Mouse (Mus musculus): ENCODE measurements at regions not wholly inside any gene's neighbourhood (a gene's known extent, or its start where the extent isn't known, plus 50 kb on each side); places are given as distances from the start of the nearest gene placed in this dataset.

DNA sequence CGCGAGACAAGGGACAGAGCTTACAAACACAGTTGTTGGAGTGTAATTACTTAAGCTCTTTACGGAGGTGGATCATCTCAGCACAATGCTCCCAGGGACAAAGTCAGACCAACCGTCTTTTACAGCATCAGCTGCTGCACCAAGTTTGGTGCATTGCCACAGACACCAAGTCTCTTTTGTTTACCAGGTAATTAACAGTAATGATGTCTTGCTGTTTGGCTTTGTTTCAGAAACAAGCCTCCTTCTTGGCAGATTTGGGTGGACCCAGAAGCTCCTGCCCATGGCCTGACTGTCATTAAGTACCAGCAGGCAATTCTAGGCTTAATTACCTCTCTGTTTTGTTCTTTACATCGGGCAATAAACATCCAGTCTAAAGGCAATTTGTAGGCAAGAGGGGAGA is 572.0 kb upstream of the Itga1 start:
- DNase-seq (ENCODE audit: low spot score), result no peak

DNA sequence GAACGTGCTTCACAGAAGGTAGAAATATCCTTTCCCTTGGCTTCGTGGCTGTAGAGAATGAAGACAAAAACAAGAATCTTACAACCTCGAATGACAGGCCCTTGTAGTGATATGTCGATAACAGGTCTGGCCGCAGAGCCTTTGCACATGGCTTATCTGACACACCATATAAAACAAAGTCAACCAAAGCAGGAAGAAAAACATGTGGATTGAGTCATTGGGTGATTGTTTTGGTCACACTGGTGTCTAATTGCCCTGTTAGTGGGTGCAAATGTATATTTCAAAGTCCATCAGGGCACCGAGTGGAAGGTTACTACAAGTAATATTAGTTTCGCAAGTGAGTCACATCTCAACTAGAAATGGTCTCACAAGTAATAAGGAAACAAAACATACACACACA is 569.9 kb upstream of the Itga1 start:
- DNase-seq (ENCODE audit: low spot score), result no peak

DNA sequence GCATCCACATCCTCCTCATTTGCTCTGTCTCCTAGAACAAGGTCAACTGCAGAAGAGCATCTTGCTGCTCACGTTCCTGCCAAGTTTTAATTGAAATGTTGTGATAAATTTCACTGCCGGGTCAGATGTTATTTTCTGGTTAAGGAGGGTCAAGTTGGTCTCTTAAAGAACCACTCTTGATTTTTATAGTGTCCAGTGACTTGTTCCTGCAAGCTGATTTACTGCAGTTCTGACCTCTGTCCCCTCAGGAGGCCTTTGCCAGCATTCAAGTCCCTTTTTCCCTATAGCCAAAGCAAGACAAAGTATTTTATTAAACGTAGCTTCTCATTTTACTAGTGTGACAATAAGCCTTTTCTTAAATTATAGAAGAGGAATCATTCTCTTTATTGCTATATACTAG is 567.8 kb upstream of the Itga1 start:
- no peak for DNase-seq (ENCODE audit: low spot score)

DNA sequence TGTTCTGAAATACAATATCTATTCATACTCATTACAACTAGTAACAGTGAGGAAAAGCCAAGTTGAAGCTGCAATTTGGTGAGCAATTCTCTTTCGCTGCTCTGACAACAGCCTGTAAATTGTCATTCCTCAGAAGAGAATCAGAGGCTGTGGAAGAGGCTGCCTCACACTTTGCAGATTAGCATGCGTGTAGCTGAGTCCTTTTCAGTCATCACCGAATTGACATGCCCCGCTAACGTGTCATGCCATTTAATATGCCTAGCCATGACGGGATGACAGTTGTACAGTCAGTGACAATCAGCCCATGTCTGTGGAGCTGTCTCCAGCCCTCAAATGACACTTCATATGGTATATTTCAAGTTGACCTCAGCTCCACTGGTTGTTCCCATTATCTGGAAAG is 553.4 kb upstream of the Itga1 start:
- DNase-seq (ENCODE audit: low spot score), result no peak

DNA sequence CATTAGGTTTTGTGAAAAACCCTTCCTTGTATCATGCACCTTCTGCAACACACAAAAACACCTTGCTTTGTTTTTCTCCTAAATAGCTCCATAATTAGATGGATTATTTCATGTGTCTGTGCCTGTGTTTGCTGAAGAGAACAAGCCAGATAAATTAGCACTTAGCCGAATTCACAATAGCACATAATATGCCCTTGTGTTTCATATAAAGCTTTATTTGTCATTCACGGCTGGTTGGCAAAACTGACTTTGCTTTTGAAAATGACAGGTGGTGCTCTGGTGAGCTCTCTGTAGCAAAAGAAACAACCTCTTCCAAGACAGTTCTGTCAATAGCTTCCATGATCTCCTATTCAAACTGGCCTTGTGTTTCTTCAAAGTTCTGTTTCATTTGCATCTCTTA is 551.2 kb upstream of the Itga1 start:
- DNase-seq (ENCODE audit: low spot score), result no peak

DNA sequence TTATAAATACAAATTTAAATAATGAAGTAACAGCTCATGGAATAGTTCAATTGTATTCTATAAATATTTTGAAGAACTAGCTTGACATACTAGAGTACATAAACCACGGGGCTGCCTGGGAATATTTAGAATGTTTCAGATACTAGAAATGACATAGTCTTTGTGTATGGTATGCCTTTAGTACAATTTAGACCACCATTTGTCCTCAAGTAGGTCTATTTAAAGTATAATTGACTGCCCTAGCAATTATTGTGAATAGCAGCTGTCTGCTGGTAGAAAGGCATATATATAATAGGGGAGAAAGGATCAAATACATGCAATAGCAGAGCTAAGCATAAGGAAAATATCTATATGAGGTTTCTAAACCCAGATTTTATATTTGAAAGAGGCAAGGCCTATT is 550.6 kb upstream of the Itga1 start:
- DNase-seq (ENCODE audit: low spot score), result no peak

DNA sequence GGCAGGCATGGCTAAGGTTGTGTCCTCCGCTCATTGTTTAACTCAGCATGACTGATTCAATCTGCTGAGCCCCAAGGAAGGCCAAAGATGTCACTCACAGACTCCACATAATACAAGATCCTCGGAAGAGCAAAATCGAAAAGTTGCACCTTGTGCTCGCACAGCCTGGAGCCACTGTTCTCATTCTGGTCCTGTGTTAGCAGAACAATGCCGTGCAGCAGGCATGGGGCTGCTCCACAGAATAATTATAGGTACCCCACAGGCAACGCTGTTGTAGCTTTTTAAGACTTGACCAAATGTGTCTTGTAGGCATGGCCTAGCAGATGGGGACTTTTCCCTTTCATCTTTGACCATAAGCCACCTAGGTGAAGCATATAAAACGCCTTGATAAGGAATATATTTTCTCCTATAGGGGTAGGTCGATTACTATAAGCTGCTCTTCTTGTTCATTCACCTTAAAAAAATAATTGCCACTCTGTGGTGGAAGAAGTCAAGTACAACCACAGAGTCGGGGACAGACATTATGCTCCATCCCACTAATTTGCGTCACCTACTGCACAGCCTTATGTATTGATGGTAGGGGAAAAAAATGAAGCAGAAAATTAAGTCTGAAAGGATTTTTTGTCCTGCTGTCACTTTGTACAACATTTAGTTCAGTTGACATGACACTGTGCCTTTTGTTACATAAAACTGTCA is 529.8 kb upstream of the Itga1 start:
- no peak for DNase-seq (ENCODE audit: low spot score)

DNA sequence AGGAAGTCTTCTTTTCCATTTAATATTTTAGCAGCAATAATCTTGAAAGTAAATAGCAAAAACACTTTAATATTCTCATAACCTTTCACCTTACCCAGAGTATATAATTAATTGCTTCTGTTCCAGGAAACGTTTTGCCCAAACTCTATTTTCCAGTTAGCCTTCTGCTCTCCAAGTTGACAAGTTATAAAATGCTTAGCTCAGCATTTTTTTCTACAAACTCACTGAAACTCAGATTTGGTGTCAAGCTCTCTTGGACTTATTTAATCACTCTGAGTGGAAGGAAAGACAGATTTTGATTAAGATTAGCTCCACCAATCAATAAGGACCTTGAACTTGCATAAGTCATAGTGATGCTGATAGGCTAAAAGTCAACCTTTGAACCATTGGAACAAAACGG is 528.8 kb upstream of the Itga1 start:
- DNase-seq (ENCODE audit: low spot score), result no peak

DNA sequence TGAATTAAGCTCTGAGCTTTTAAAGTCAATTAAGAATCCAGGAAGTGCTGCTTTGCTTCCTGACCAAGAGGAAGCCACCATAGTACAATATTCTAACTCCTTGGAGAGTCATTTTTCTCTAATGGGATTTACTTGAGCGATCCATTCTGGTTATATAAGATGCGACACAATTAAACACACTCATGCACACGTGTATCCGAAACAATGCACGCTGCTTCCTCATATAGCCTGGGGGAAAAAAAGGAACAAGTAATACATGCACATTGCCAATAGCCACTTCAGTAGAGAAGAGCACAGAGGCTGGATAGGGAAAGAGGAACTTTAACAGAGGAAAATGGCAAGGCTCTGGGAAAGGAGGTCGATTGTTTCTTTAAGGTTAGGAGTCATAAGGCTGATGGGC is 511.4 kb upstream of the Itga1 start:
- DNase-seq (ENCODE audit: low spot score), result no peak

DNA sequence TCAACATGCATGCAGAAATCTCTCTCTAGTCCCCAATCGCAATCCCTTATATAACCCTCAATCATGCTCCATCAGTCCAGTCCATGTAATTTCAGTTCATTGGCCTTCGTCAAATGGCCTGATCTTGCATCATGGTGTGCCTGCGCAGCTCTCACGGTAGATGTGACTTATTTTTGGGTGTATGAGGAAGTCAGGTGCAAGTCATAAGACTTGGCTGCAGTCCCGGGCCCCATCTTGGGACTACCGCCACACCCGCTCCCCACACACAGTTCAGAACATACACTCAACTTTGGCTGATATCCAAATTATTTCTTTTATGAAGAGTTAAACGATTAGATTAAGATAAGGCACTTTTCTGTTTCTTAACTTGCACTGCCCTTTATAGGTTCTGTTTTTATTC is 504.7 kb upstream of the Itga1 start:
- DNase-seq (ENCODE audit: low spot score), result no peak

DNA sequence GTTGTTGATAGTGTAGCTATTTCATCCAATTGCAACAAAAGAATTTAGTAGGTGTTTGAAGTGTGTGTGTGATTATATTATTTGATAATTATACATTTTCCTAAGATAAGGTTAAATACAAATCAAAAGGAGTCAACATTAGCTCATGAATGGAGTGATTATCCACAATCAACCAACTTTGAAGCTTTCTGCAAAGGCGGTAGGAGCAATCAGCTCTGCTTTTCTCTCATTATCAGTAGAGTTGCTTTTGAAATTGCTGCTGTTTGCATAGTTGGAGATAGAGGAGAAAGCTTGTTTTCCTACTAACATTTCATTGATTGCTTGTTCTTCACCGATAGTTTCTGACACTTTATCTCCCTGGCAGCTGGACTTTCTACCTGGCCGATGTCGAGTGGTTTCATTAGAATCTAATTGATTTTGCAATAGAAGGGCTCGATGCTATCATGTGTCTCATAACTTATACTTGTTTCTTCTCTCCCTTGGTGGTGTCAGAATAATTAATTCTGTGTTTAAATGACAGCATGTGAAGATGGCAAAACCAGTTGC is 493.4 kb upstream of the Itga1 start:
- no peak for DNase-seq (ENCODE audit: low spot score)

DNA sequence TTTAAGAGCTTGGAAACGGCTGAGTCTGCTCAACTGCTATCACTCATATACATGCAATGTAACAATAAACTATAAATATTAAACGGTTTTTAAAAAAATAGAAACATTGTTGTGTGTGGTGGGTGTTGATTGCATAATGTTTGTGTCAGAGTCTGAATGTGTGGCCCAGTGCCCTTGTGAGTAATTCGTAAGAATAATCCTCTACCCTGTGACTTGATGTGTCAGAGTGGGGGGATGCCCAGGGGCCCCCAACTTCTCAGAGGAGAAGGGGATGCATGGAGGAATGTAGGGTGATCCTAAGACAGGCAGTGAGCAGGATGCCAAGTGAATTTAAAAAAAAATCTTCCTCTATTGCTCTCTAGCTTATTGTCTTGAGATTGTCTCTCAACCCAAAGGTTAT is 474.2 kb upstream of the Itga1 start:
- no peak for DNase-seq (ENCODE audit: low spot score)

DNA sequence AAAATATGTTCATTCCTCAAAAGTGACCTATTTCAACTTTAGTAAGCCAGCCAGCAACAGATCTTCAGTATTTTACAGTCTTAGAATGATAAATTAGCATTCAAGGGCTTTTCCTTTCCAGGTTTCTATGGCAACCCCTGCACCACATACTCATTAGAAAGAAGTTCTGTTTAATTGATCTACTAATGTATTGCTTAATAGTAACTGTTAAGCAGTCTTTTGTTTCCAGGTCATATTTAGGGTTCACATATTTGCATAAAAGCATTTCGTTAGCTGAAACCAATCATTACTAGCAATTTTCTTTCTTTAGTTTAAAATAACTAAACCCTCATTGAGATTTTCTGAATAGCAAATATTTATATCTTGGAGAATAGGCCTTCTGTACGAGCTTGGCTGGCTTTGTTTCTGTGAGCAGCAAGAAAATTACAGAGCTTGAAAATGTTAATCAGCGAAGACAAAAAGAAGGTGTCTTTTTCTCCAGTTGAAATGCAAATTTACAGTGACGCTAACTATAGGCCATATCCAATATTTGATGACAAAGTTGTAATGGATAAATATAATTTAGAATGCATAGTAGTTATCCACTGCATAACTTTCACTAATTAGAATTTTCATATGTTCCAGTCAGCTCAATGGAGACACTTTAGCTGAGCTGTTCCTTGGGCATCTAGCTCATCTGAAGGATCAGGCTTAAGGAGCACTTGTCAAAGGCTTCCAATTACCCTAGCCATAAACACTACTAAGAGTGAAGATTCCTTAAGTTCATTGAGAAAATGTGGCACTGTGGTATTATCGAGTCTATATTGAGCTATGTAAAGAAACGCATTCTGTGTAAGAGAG is 473.5 kb upstream of the Itga1 start:
- no peak for DNase-seq (ENCODE audit: low spot score)

DNA sequence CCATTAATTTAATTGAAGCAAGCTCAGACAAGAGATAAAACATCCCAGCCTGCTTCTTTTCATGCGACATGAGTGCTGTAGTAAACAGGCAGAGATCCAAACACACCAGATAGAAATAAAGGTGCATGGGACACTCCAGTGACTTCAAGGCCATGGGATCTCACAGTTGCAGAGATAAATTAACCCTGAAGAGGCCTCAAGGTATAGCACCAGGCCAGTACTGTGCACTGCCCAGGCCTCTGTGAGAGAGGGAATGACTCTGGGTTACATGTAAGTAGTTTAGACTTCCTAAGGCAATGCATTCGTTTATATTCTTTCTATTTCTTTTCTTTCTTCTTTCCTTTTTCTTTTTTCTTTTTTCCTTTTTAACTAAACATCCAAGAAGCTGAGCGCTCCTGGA is 439.4 kb upstream of the Itga1 start:
- no peak for DNase-seq (ENCODE audit: low spot score)

DNA sequence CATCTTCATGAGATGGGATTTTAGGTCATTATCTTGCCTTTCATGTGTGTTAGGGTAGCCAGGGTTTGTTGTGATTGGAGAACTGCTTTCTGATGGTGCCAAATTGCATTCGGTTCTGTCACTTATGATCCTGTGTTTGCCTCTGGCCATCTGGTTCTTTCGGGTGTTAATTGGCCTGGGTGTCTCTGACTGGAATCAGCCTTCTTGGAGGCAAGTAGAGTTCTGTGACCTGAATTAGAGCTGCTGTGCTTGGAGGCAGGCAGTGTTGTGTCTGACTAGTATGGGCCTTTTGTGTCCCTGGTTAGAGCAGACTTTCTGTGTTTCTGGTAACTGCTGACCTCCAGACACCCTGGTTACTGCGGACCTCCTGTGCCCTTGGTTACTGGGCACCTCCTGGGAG is 434.1 kb upstream of the Itga1 start:
- no peak for DNase-seq (ENCODE audit: low spot score)

DNA sequence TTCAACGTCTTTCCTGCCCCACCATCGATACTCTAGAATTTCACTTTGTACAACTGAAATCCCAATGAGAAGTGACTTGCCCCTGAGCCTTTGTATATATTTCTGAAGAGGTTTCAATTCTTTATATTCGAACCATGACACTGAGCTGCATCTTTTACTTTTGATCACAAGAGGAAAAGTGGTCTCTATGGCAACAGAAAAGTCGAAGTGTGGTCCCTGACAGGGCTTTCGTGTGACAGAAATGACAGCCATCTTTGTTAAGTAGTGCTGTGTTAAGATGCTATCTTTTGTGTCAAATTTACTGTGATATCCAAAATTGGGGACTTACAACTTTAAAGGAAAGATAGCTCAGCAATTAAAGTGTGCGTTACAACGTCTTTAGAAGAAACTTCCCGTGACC is 412.1 kb upstream of the Itga1 start:
- DNase-seq (ENCODE audit: low spot score), result no peak

DNA sequence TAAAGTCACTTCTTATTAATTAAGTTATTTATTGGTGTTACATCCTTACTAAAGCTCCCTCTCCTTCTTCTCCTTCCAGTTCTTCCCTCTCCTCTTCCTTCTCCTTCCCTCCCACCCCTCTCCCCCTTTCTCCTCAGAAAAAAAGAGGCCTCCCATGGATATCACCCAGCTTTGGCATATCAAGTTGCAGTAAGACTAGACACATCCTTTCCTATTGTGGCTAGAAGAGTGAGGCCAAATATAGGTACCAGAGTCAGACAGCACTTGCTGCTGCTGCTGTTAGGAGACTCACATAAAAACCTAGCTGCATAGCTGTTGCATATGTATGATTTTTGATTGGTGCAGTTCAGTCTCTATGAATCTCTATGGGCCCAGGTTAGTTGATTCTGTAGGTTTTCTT is 410.4 kb upstream of the Itga1 start:
- no peak for DNase-seq (ENCODE audit: low spot score)

DNA sequence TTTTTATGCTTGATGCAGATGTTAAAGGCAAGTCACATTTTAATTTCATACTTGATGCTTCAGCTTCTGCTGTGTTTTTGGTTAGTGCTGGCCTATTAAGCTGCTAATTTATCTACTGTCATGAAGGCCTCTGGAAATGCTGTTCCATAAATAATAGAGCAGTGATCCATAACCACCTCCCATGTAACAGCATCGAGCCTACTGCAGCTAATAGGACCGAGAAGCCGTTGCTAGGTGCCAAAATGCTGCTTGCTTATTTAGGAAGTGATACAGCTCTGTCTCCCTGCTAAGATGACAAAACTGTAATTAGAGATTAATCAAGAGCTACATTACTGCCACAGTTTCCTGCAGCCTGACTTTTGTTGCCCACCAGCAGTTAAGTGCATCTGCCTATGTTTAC is 406.9 kb upstream of the Itga1 start:
- DNase-seq (ENCODE audit: low spot score), result no peak

DNA sequence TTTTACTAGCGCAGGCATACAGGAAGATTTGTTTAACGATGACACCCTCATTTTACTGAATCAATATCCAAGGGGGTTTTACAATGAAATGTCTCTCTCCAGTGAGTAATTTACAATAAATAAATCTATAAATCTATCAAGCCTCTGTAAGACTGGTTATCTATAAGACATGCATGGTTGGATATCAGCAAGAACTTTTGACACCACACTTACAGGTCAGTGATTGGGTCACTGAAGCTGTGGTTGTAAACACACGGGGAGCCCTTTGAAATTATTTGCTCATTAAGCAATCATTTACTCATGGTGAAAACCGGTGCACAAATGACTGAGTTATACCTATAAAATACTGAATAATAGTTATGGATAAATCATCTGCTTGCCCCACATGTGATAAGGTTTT is 392.6 kb upstream of the Itga1 start:
- DNase-seq (ENCODE audit: low spot score), result no peak

DNA sequence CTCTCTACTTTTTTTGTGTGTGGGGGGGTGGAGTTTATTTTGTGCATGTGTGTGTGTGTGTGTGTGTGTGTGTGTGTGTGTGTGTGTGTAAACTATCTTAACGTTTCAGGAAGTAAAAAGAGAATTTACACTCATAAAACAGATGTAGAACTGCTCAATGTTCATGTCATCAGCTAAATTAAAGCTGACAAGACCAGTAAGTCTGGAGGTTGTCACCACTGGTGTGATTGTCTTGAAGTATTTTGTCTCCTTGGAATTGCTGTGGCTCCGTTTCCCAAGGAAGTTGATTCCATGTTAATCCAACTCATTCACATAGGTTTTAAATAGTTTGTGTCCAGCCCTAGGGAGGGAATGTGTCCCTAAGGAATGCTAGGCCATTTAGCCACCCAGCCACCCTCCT is 374.1 kb upstream of the Itga1 start:
- DNase-seq (ENCODE audit: low spot score), result no peak

DNA sequence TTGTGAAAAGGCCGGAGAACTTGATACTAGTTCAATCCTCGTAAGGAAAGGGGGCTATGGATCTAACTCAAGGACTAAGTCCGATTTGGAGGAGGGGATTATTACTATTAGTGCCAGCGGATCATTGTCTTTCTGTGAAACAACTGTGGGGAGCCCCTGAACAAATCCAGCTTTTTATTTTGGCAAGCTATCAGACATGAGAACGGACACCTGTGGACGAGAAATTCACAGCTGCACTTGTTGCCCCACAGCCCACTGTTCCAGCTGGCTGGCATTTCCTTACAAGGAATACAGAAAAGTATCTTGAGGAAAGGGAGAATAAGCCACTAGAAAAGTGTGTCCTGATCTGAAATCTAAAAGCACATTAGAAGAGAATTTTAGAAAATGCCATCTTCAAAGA is 363.9 kb upstream of the Itga1 start:
- no peak for DNase-seq (ENCODE audit: low spot score)

DNA sequence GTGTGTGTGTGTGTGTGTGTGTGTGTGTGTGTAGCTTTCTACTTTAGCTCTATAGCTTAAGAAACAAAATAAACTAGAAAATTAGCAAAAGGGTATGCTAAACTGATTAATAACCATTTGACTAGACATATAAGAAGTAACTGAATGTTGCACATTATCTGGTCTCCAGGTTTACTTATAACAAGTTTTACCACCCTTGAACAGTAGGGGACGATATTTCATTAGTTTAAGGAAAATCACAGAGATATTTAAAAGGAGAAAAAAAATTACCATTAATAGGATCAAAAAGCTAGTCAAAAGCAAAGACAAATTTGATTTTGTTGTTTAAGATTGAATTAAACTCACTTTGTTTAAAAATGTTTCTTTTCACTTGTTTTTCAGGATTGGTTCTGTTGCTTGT is 349.5 kb upstream of the Itga1 start:
- DNase-seq (ENCODE audit: low spot score), result peak; percentile 47
